ENCODE assay signal across 10 mouse cellular contexts in genomic region chr17:64045326-64045725, GRCm38 (mm10).
DNase-seq lines count a peak whose midpoint lies in the region; ATAC-seq lines count a peak whose summit lies in the region.
"Had no signal": no experiment of that assay in that cellular context is flagged by ENCODE, and none has a peak within 500 bp of the region (broad histone marks: within the 10 kb centered on the region; RNA-seq: fewer than 3 reads in every experiment).

No protein-coding gene starts in this region.

- no peaks in the 10 kb centered on the region for H3K4me1 ChIP-seq in intestine, embryonic 15.5 days (replicated peaks)
- H3K4me1 ChIP-seq in heart, embryonic 12.5 days (replicated peaks): peaks cover 9% of the 10 kb centered on the region; the same call in 1 of the 2 replicates
- H3K4me1 ChIP-seq: lung, embryonic 15.5 days had no signal

- no peak overlapping the region for H3K4me2 ChIP-seq in intestine, embryonic 15.5 days (replicated peaks)
- H3K4me2 ChIP-seq in heart, embryonic 12.5 days: no peak overlapping the region
- H3K4me2 ChIP-seq: lung, embryonic 15.5 days had no signal

- DNase-seq in adrenal gland, postnatal 25 days: peak; percentile 12
- no peak for DNase-seq in adrenal gland, postnatal 4 days (ENCODE audit: low spot score in 2 of 2)
- peak; percentile 88 for DNase-seq in right cerebral cortex, adult 18-20 months
- no peak for DNase-seq in right cerebral cortex, postnatal 4 days
- DNase-seq in left cerebral cortex, adult 8-10 months (ENCODE audit: low spot score in 2 of 2): peak; percentile 42 to 85
- DNase-seq in telencephalon, adult 2 months (ENCODE audit: low read depth, low spot score): peak; percentile 84
- DNase-seq: kidney, postnatal 25 days had no signal

- H3K9ac ChIP-seq in intestine, embryonic 15.5 days: no peak overlapping the region
- no peak overlapping the region for H3K9ac ChIP-seq in heart, embryonic 12.5 days
- H3K9ac ChIP-seq: lung, embryonic 15.5 days had no signal

- no peaks in the 10 kb centered on the region for H3K27me3 ChIP-seq in intestine, embryonic 15.5 days (replicated peaks)
- no peaks in the 10 kb centered on the region for H3K27me3 ChIP-seq in heart, embryonic 12.5 days (replicated peaks)
- H3K27me3 ChIP-seq: lung, embryonic 15.5 days had no signal

- no peaks in the 10 kb centered on the region for H3K9me3 ChIP-seq in intestine, embryonic 15.5 days
- H3K9me3 ChIP-seq in heart, embryonic 12.5 days (replicated peaks): no peaks in the 10 kb centered on the region
- H3K9me3 ChIP-seq: lung, embryonic 15.5 days had no signal

- ATAC-seq in intestine, embryonic 15.5 days: no peak
- ATAC-seq in heart, embryonic 12.5 days (ENCODE audit: insufficient number of reproducible peaks, low FRiP score): no peak

- no peaks in the 10 kb centered on the region for H3K36me3 ChIP-seq in intestine, embryonic 15.5 days
- no peaks in the 10 kb centered on the region for H3K36me3 ChIP-seq in heart, embryonic 12.5 days
- H3K36me3 ChIP-seq: lung, embryonic 15.5 days had no signal

- no peak overlapping the region for H3K4me3 ChIP-seq in intestine, embryonic 15.5 days (replicated peaks)
- H3K4me3 ChIP-seq in heart, embryonic 12.5 days: no peak overlapping the region
- H3K4me3 ChIP-seq: lung, embryonic 15.5 days had no signal

- H3K27ac ChIP-seq in intestine, embryonic 15.5 days: no peak overlapping the region
- H3K27ac ChIP-seq in heart, embryonic 12.5 days (ENCODE audit: poor library complexity, severe bottlenecking): no peak overlapping the region
- H3K27ac ChIP-seq: lung, embryonic 15.5 days had no signal

- WGBS in intestine, embryonic 15.5 days: 68% methylated on average over 7 of the region's 7 CpGs
- WGBS in heart, embryonic 12.5 days: 60% methylated on average over 7 of the region's 7 CpGs

Comparison
In these comparisons a context has a peak if more than half of its experiments do, and no peak if none do; other contexts are left out.
1. DNase-seq: peak in adrenal gland, postnatal 25 days (single experiment), right cerebral cortex, adult 18-20 months (single experiment), left cerebral cortex, adult 8-10 months (2 of 2) and telencephalon, adult 2 months (single experiment); none in adrenal gland, postnatal 4 days (0 of 2) and right cerebral cortex, postnatal 4 days (single experiment).